Mouse (Mus musculus) right cerebral cortex, postnatal 36 days (tissue): Measurements from ENCODE around the gene Kat7.

Source experiments
- DNase-seq, 2 experiments: peaks; one replicate each; pipeline ENCODE4 v3.0.0; 2022; ENCODE audit warnings: low spot score in 2 of 2, mixed read lengths in 1 of 2

Gene Kat7

GRCm38 (mm10) chr11:95231688-95232328 lies 78.2 kb downstream of the Kat7 start:
- DNase-seq: peak; percentile 14 to 33

- no peak for DNase-seq
Observed at GRCm38 (mm10) chr11:95227467-95227866, 82.6 kb downstream of the Kat7 start.

- no peak for DNase-seq
Observed at GRCm38 (mm10) chr11:95225448-95225847, 84.6 kb downstream of the Kat7 start.
